Mouse (Mus musculus) CH12.LX (cell line): ENCODE data around the gene Optc. TPM values are rescaled to one million over a fixed set of nuclear protein-coding genes. Genes with fewer than 3 reads are reported as not detected.

Source experiments
- DNase-seq: peaks from one replicate; pipeline ENCODE4 v3.0.0-alpha.2; 2013; ENCODE audit errors: extremely low read depth
- H3K27ac ChIP-seq: 2 replicates; pipeline ENCODE4 v1.5.1; 2012; ENCODE audit warnings: low read depth, mild to moderate bottlenecking, control low read depth, moderate library complexity; ENCODE audit not compliant: insufficient read depth
- H3K27me3 ChIP-seq: replicated peaks from 2 replicates; pipeline ENCODE3; 2012; ENCODE audit warnings: inconsistent platforms
- H3K36me3 ChIP-seq, 2 experiments: replicated peaks in 1 of 2; 2 replicates each; pipeline versions ENCODE3 to v1.6.1; 2012; ENCODE audit warnings: inconsistent platforms in 1 of 2, low read length in 1 of 2, mild to moderate bottlenecking in 1 of 2, mixed read lengths in 1 of 2, moderate library complexity in 1 of 2; ENCODE audit not compliant: control insufficient read depth in 1 of 2, insufficient read depth in 1 of 2
- H3K4me1 ChIP-seq, 2 experiments: 2 replicates each; pipeline ENCODE4 v1.6.1; 2012; ENCODE audit warnings: inconsistent platforms in 1 of 2, moderate library complexity in 1 of 2; ENCODE audit not compliant: insufficient read depth in 2 of 2, control insufficient read depth in 1 of 2
- H3K4me2 ChIP-seq: 2 replicates; pipeline ENCODE4 v1.6.1; 2012; ENCODE audit warnings: low read depth, mild to moderate bottlenecking, control low read depth; ENCODE audit not compliant: poor library complexity, insufficient read depth, severe bottlenecking
- H3K4me3 ChIP-seq, 3 experiments: fragments of 150-350 bp in 1 of 3; sonication (generic) in 1 of 3; replicated peaks in 1 of 3; 2 replicates each; pipeline versions ENCODE3 to v1.5.1; 2011 to 2012; ENCODE audit warnings: low read depth in 2 of 3, low read length in 2 of 3, mild to moderate bottlenecking in 2 of 3, moderate library complexity in 2 of 3, control low read depth in 1 of 3, improper control_type of control experiment in 1 of 3, inconsistent platforms in 1 of 3, mixed read lengths in 1 of 3; ENCODE audit not compliant: poor library complexity in 1 of 3
- H3K79me2 ChIP-seq: replicated peaks from 2 replicates; pipeline ENCODE4 v1.6.1; 2012; ENCODE audit warnings: mild to moderate bottlenecking, moderate library complexity; ENCODE audit not compliant: control insufficient read depth, poor library complexity, insufficient read depth, severe bottlenecking; ENCODE audit errors: extremely low read depth
- H3K9ac ChIP-seq: 2 replicates; pipeline ENCODE4 v1.6.1; 2012; ENCODE audit warnings: low read depth, mild to moderate bottlenecking, control low read depth, moderate library complexity; ENCODE audit not compliant: insufficient read depth
- H3K9me3 ChIP-seq: replicated peaks from 2 replicates; pipeline ENCODE3; 2012; ENCODE audit warnings: low read length, inconsistent platforms, mixed read lengths
- BHLHE40 ChIP-seq: IDR thresholded peaks from 2 replicates; pipeline ENCODE4 v1.6.1; 2011; ENCODE audit warnings: mild to moderate bottlenecking, low read depth, low read length, improper control_type of control experiment
- CHD1 ChIP-seq: IDR thresholded peaks from 2 replicates; pipeline ENCODE4 v1.6.1; 2012; ENCODE audit warnings: low read depth, low read length, improper control_type of control experiment, inconsistent platforms
- ELF1 ChIP-seq: IDR thresholded peaks from 2 replicates; pipeline ENCODE4 v1.6.1; 2014; ENCODE audit warnings: low read depth, mild to moderate bottlenecking, inconsistent platforms, low read length, improper control_type of control experiment
- EP300 ChIP-seq: IDR thresholded peaks from 2 replicates; pipeline ENCODE4 v1.6.1; 2011; ENCODE audit warnings: low read length, improper control_type of control experiment
- ETS1 ChIP-seq: conservative IDR thresholded peaks from 2 replicates; pipeline ENCODE4 v1.6.1; 2012; ENCODE audit warnings: low read depth, mild to moderate bottlenecking, inconsistent platforms, low read length, improper control_type of control experiment, moderate library complexity
- HCFC1 ChIP-seq: IDR thresholded peaks from 2 replicates; pipeline ENCODE4 v1.6.1; 2012; ENCODE audit warnings: low read depth, mild to moderate bottlenecking, inconsistent platforms, low read length, improper control_type of control experiment
- IRF4 ChIP-seq: IDR thresholded peaks from 2 replicates; pipeline ENCODE4 v1.6.1; 2014; ENCODE audit warnings: low read depth, mild to moderate bottlenecking, inconsistent platforms, low read length, improper control_type of control experiment
- JUN ChIP-seq: IDR thresholded peaks from 2 replicates; pipeline ENCODE4 v1.6.1; 2011; ENCODE audit warnings: low read depth, mild to moderate bottlenecking, low read length, improper control_type of control experiment, moderate library complexity; ENCODE audit not compliant: insufficient read depth
- KAT2A ChIP-seq: IDR thresholded peaks from 2 replicates; pipeline ENCODE4 v1.6.1; 2012; ENCODE audit warnings: low read length, improper control_type of control experiment, inconsistent platforms; ENCODE audit not compliant: insufficient replicate concordance
- MAFK ChIP-seq: IDR thresholded peaks from 2 replicates; pipeline ENCODE4 v1.6.1; 2011; ENCODE audit warnings: low read length, improper control_type of control experiment; ENCODE audit not compliant: insufficient replicate concordance
- MAZ ChIP-seq: IDR thresholded peaks from 2 replicates; pipeline ENCODE4 v1.6.1; 2012; ENCODE audit warnings: low read depth, mild to moderate bottlenecking, inconsistent platforms, low read length, improper control_type of control experiment, moderate library complexity
- MXI1 ChIP-seq: IDR thresholded peaks from 2 replicates; pipeline ENCODE4 v1.6.1; 2011; ENCODE audit warnings: mild to moderate bottlenecking, low read depth, low read length, improper control_type of control experiment
- MYC ChIP-seq: IDR thresholded peaks from 2 replicates; pipeline ENCODE4 v1.6.1; 2011; ENCODE audit warnings: low read depth, mild to moderate bottlenecking, improper control_type of control experiment, low read length
- NELFE ChIP-seq: IDR thresholded peaks from 2 replicates; pipeline ENCODE4 v1.6.1; 2011; ENCODE audit warnings: low read depth, low read length, improper control_type of control experiment
- POLR2AphosphoS2 ChIP-seq: IDR thresholded peaks from 2 replicates; pipeline ENCODE4 v1.6.1; 2011; ENCODE audit warnings: low read depth, low read length, improper control_type of control experiment
- RAD21 ChIP-seq: IDR thresholded peaks from 2 replicates; pipeline ENCODE4 v1.6.1; 2011; ENCODE audit warnings: low read depth, mild to moderate bottlenecking, low read length, improper control_type of control experiment, moderate library complexity
- RCOR1 ChIP-seq: conservative IDR thresholded peaks from 2 replicates; pipeline ENCODE4 v1.6.1; 2012; ENCODE audit warnings: low read depth, mild to moderate bottlenecking, inconsistent platforms, low read length, improper control_type of control experiment
- TBP ChIP-seq: conservative IDR thresholded peaks from 2 replicates; pipeline ENCODE4 v1.6.1; 2011; ENCODE audit warnings: low read depth, low read length, improper control_type of control experiment
- UBTF ChIP-seq: IDR thresholded peaks from 2 replicates; pipeline ENCODE4 v1.6.1; 2012; ENCODE audit warnings: low read depth, mild to moderate bottlenecking, inconsistent platforms, low read length, improper control_type of control experiment, moderate library complexity
- USF2 ChIP-seq: conservative IDR thresholded peaks from 2 replicates; pipeline ENCODE4 v1.6.1; 2011; ENCODE audit warnings: low read depth, low read length, improper control_type of control experiment
- ZC3H11A ChIP-seq: IDR thresholded peaks from 2 replicates; pipeline ENCODE4 v1.6.1; 2012; ENCODE audit warnings: low read depth, mild to moderate bottlenecking, inconsistent platforms, low read length, improper control_type of control experiment
- ZKSCAN1 ChIP-seq: IDR thresholded peaks from 2 replicates; pipeline ENCODE4 v1.6.1; 2012; ENCODE audit warnings: low read depth, inconsistent platforms, low read length, improper control_type of control experiment, borderline replicate concordance
- ZNF384 ChIP-seq: IDR thresholded peaks from 2 replicates; pipeline ENCODE4 v1.6.1; 2012; ENCODE audit warnings: low read depth, low read length, improper control_type of control experiment, inconsistent platforms
- dilution Hi-C: fragments of 300-500 bp; cut with MboI; formaldehyde crosslinking; loops from 2 replicates; pipeline ENCODE4 v1.14.3; 2020; ENCODE audit warnings: low sequenced_read_pairs; ENCODE audit not compliant: extremely low pct_unique_long_range_greater_than_20kb, extremely low pct_ligation_motif_present
- in situ Hi-C: fragments of 300-500 bp; cut with MboI; formaldehyde crosslinking; loops from 3 replicates; pipeline ENCODE4 v1.14.3; 2019; ENCODE audit warnings: low sequenced_read_pairs, low pct_ligation_motif_present, low pct_unique_long_range_greater_than_20kb, mixed read lengths
- polyA plus RNA-seq: library from polyadenylated mRNA; unstranded; fragments of >175 nt; gene quantifications from 2 replicates; pipeline ENCODE4 v1.2.1, GENCODE M21; 2012; ENCODE audit warnings: low read depth; ENCODE audit not compliant: insufficient read length
- total RNA-seq, 2 experiments: library from RNA; depleted of rRNA; stranded (reverse); fragments of 300-350 nt in 1 of 2; fragments of >200 nt in 1 of 2; gene quantifications; 2 replicates each; pipeline ENCODE4 v1.2.3; 2012 to 2014

The Optc gene
- total and polyA plus RNA-seq, 3 experiments, result not detected

GRCm38 (mm10) chr1:133885811-133886210 is 22.0 kb downstream of the Optc start:
- H3K27ac ChIP-seq, result no peak overlapping the region

GRCm38 (mm10) chr1:133884746-133885145 is 23.1 kb downstream of the Optc start:
- DNase-seq, result no peak
- in situ Hi-C loops (no loop called here), dilution Hi-C loops (no loop called here)
- Histone ChIP-seq H3K79me2 (no peaks in the 10 kb centered on the region), H3K27ac (no peak overlapping the region), H3K9me3 (no peaks in the 10 kb centered on the region), H3K4me2 (no peak overlapping the region), H3K9ac (no peak overlapping the region), H3K4me1 (peaks cover 2 to 45% of the 10 kb centered on the region in 2 experiments; a peak in 2 of 4 replicates), H3K27me3 (no peaks in the 10 kb centered on the region), H3K36me3 (no peaks in the 10 kb centered on the region), H3K4me3 (no peak overlapping the region)
- TF ChIP-seq MAFK (no peak), MXI1 (no peak), NELFE (no peak), ZKSCAN1 (no peak), CHD1 (no peak), UBTF (no peak), ZC3H11A (no peak), TBP (no peak), MAZ (no peak), MYC (no peak)

More at GRCm38 (mm10) chr1:133885811-133886210, 22.0 kb downstream of the Optc start:
- in situ Hi-C loops, result no loop called here
- dilution Hi-C loops, result no loop called here
- Histone ChIP-seq H3K36me3 (no peaks in the 10 kb centered on the region), H3K4me3 (no peak overlapping the region)
- TF ChIP-seq NELFE (no peak), USF2 (no peak), KAT2A (no peak), BHLHE40 (no peak), ZNF384 (no peak), JUN (no peak), IRF4 (no peak), EP300 (no peak), HCFC1 (no peak), ETS1 (no peak), RCOR1 (no peak), POLR2AphosphoS2 (no peak), RAD21 (no peak), ELF1 (no peak), MAFK (no peak)
- TF ChIP-seq, all 38 proteins: peak for 0
- H3K4me1 ChIP-seq, result peaks cover 2 to 44% of the 10 kb centered on the region in 2 experiments; a peak in 2 of 4 replicates
- no peak overlapping the region for H3K9ac ChIP-seq
- DNase-seq, result no peak
- H3K79me2 ChIP-seq, result no peaks in the 10 kb centered on the region
- no peaks in the 10 kb centered on the region for H3K9me3 ChIP-seq
- no peaks in the 10 kb centered on the region for H3K27me3 ChIP-seq
- no peak overlapping the region for H3K4me2 ChIP-seq
